Mouse (Mus musculus) megakaryocyte, embryonic 14.5 days (primary cell): ENCODE results near the gene Pyroxd1.

Source experiments
- FLI1 ChIP-seq: IDR thresholded peaks from 2 replicates; pipeline ENCODE4 v1.6.1; 2012; ENCODE audit warnings: low read length, inconsistent platforms, mixed read lengths
- GATA1 ChIP-seq: IDR thresholded peaks from 3 replicates; pipeline ENCODE4 v1.6.1; 2012; ENCODE audit warnings: mixed read lengths, low read length, inconsistent platforms, borderline replicate concordance

DNA sequence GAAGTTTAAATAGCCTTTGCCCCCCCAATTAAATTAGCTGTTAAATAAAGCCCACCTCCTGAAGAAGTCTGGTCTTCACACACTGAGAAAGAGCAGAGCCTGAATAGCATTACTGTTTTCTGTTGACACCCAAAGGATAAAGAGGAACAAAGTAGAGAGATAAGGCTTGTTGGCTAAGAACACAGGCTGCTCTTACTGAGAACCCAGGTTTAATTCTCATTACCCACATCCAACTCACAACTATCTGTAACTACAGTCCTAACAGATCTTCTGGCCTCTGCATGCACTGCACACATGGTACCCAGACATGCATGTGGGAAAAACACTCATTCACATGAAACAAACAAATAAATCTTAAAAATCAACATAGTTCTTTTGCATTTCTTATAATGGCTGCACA, 28.3 kb upstream of the Pyroxd1 start:
- TF ChIP-seq GATA1 = no peak
- no peak for TF ChIP-seq FLI1
